Mouse (Mus musculus): ENCODE measurements around the gene Gemin4. TPM values are rescaled to one million over a fixed set of nuclear protein-coding genes. Genes with fewer than 3 reads are reported as not detected.
"Not testable (repeated sequence)": the region's sequence is repeated elsewhere in the genome, so short reads cannot be mapped to it uniquely, and the experiment has no call there.

Gemin4 gene
- total RNA-seq, 2 experiments from 2014 or later: 2.1 to 2.9 TPM

- ATAC-seq (ENCODE audit: poor library complexity, severe bottlenecking): no peak
Measured at GRCm38 (mm10) chr11:76216681-76217389, 629 bp downstream of the Gemin4 start.

GRCm38 (mm10) chr11:76216049-76216540, 1.4 kb downstream of the Gemin4 start:
- ATAC-seq (ENCODE audit: poor library complexity, severe bottlenecking): no peak

GRCm38 (mm10) chr11:76215011-76215410, 2.5 kb downstream of the Gemin4 start:
- ATAC-seq (ENCODE audit: poor library complexity, severe bottlenecking): no peak

GRCm38 (mm10) chr11:76213841-76214240, 3.6 kb downstream of the Gemin4 start:
- no peak for ATAC-seq (ENCODE audit: poor library complexity, severe bottlenecking)

- not testable (repeated sequence) for ATAC-seq (ENCODE audit: poor library complexity, severe bottlenecking)
Measured at GRCm38 (mm10) chr11:76211595-76211994, 5.9 kb downstream of the Gemin4 start.

GRCm38 (mm10) chr11:76210228-76210985, 7.1 kb downstream of the Gemin4 start:
- ATAC-seq (ENCODE audit: poor library complexity, severe bottlenecking): no peak

- no peak for ATAC-seq (ENCODE audit: poor library complexity, severe bottlenecking)
Measured at GRCm38 (mm10) chr11:76206793-76207192, 10.7 kb downstream of the Gemin4 start.

GRCm38 (mm10) chr11:76201761-76202674, 15.4 kb downstream of the Gemin4 start:
- peak; percentile 97 for ATAC-seq (ENCODE audit: poor library complexity, severe bottlenecking)

GRCm38 (mm10) chr11:76196977-76197469, 20.4 kb downstream of the Gemin4 start:
- ATAC-seq (ENCODE audit: poor library complexity, severe bottlenecking): no peak

- ATAC-seq (ENCODE audit: poor library complexity, severe bottlenecking): no peak
Measured at GRCm38 (mm10) chr11:76196275-76196976, 21.0 kb downstream of the Gemin4 start.

GRCm38 (mm10) chr11:76186908-76187307, 30.6 kb downstream of the Gemin4 start:
- no peak for ATAC-seq (ENCODE audit: poor library complexity, severe bottlenecking)

- no peak for ATAC-seq (ENCODE audit: poor library complexity, severe bottlenecking)
Measured at GRCm38 (mm10) chr11:76183745-76184144, 33.7 kb downstream of the Gemin4 start.

- ATAC-seq (ENCODE audit: poor library complexity, severe bottlenecking): no peak
Measured at GRCm38 (mm10) chr11:76180146-76180540, 37.3 kb downstream of the Gemin4 start.

- peak; percentile 86 for ATAC-seq (ENCODE audit: poor library complexity, severe bottlenecking)
Measured at GRCm38 (mm10) chr11:76179495-76180145, 37.8 kb downstream of the Gemin4 start, which contains the start of the genes Vps53 and Fam57a. Vps53 (minus strand) TSS chr11:76179647. Fam57a (plus strand) TSS chr11:76179671.

- ATAC-seq (ENCODE audit: poor library complexity, severe bottlenecking): peak; percentile 65
Measured at GRCm38 (mm10) chr11:76178726-76179494, 38.6 kb downstream of the Gemin4 start.

GRCm38 (mm10) chr11:76170207-76170606, 47.3 kb downstream of the Gemin4 start:
- no peak for ATAC-seq (ENCODE audit: poor library complexity, severe bottlenecking)

- no peak for ATAC-seq (ENCODE audit: poor library complexity, severe bottlenecking)
Measured at GRCm38 (mm10) chr11:76168976-76169375, 48.5 kb downstream of the Gemin4 start.

- ATAC-seq (ENCODE audit: poor library complexity, severe bottlenecking): peak; percentile 82
Measured at GRCm38 (mm10) chr11:76167079-76167765, 50.2 kb downstream of the Gemin4 start.
